Mouse (Mus musculus): ENCODE data around the gene Tsc22d3. TPM values are rescaled to one million over a fixed set of nuclear protein-coding genes. Genes with fewer than 3 reads are reported as not detected.
A peak's percentile ranks its signal among the peaks of the same experiment; 100 is the strongest.
"Not testable (repeated sequence)": the region's sequence is repeated elsewhere in the genome, so short reads cannot be mapped to it uniquely, and the experiment has no call there.

Gene Tsc22d3
- polyA plus RNA-seq, 1 experiment from 2014 or later: 94.0 TPM

- no peak overlapping the region for H3K4me2 ChIP-seq (ENCODE audit: low read depth, low read length)
- H3K36me3 ChIP-seq (ENCODE audit: control insufficient read depth, insufficient read depth, low read length): no peaks in the 10 kb centered on the region
- H3K27ac ChIP-seq (ENCODE audit: low read length): no peak overlapping the region
- H3K9me3 ChIP-seq (replicated peaks; ENCODE audit: control insufficient read depth, low read length): no peaks in the 10 kb centered on the region
- H3K4me1 ChIP-seq (ENCODE audit: control insufficient read depth, insufficient read depth, low read length): no peaks in the 10 kb centered on the region
- 74% methylated on average over 7 of the region's 7 CpGs for WGBS
- no peak overlapping the region for H3K4me3 ChIP-seq (replicated peaks; ENCODE audit: low read length)
- H3K27me3 ChIP-seq (ENCODE audit: control insufficient read depth, insufficient read depth, low read length): peaks cover 9% of the 10 kb centered on the region; the same call in 1 of the 2 replicates
- no peak overlapping the region for H3K9ac ChIP-seq (ENCODE audit: low read length)
- ATAC-seq (ENCODE audit: insufficient read depth, low FRiP score): no peak
These were observed 52.6 kb downstream of the Tsc22d3 start for GRCm38 (mm10) chrX:140547660-140548419.

GRCm38 (mm10) chrX:140544737-140545136 is 55.7 kb downstream of the Tsc22d3 start:
- H3K27me3 ChIP-seq (ENCODE audit: control insufficient read depth, insufficient read depth, low read length): peaks cover 3% of the 10 kb centered on the region; the same call in 1 of the 2 replicates
- H3K27ac ChIP-seq (ENCODE audit: low read length): no peak overlapping the region
- no peak overlapping the region for H3K4me3 ChIP-seq (replicated peaks; ENCODE audit: low read length)
- H3K9ac ChIP-seq (ENCODE audit: low read length): no peak overlapping the region
- no peaks in the 10 kb centered on the region for H3K9me3 ChIP-seq (replicated peaks; ENCODE audit: control insufficient read depth, low read length)
- H3K4me2 ChIP-seq (ENCODE audit: low read depth, low read length): no peak overlapping the region
- no peak for ATAC-seq (ENCODE audit: insufficient read depth, low FRiP score)
- no peaks in the 10 kb centered on the region for H3K36me3 ChIP-seq (ENCODE audit: control insufficient read depth, insufficient read depth, low read length)
- 0 out of 2 replicates have a peak, but pooled peaks cover 5% of the 10 kb centered on the region for H3K4me1 ChIP-seq (ENCODE audit: control insufficient read depth, insufficient read depth, low read length)
- WGBS: 37% methylated on average over 3 of the region's 3 CpGs

GRCm38 (mm10) chrX:140542938-140543673 is 57.4 kb downstream of the Tsc22d3 start:
- peak; percentile 79 for ATAC-seq (ENCODE audit: insufficient read depth, low FRiP score)
- peak overlapping the region; percentile 59 for H3K4me3 ChIP-seq (replicated peaks; ENCODE audit: low read length)
- no peaks in the 10 kb centered on the region for H3K36me3 ChIP-seq (ENCODE audit: control insufficient read depth, insufficient read depth, low read length)

GRCm38 (mm10) chrX:140542474-140542845 is 58.0 kb downstream of the Tsc22d3 start:
- H3K4me1 ChIP-seq (ENCODE audit: control insufficient read depth, insufficient read depth, low read length): 0 out of 2 replicates have a peak, but pooled peaks cover 5% of the 10 kb centered on the region
- H3K9me3 ChIP-seq (replicated peaks; ENCODE audit: control insufficient read depth, low read length): no peaks in the 10 kb centered on the region
- H3K36me3 ChIP-seq (ENCODE audit: control insufficient read depth, insufficient read depth, low read length): no peaks in the 10 kb centered on the region
- peak overlapping the region; percentile 77 for H3K9ac ChIP-seq (ENCODE audit: low read length)
- H3K27me3 ChIP-seq (ENCODE audit: control insufficient read depth, insufficient read depth, low read length): no peaks in the 10 kb centered on the region; the same call in 1 of the 2 replicates
- peak overlapping the region; percentile 93 for H3K27ac ChIP-seq (ENCODE audit: low read length)
- H3K4me3 ChIP-seq (replicated peaks; ENCODE audit: low read length): peak overlapping the region; percentile 59
- 18% methylated on average over 21 of the region's 21 CpGs for WGBS
- ATAC-seq (ENCODE audit: insufficient read depth, low FRiP score): peak; percentile 76
- H3K4me2 ChIP-seq (ENCODE audit: low read depth, low read length): peak overlapping the region; percentile 52

More at GRCm38 (mm10) chrX:140542938-140543673, 57.4 kb downstream of the Tsc22d3 start:
- Histone ChIP-seq H3K27me3 (ENCODE audit: control insufficient read depth, insufficient read depth, low read length) (no peaks in the 10 kb centered on the region; the same call in 1 of the 2 replicates), H3K4me1 (ENCODE audit: control insufficient read depth, insufficient read depth, low read length) (0 out of 2 replicates have a peak, but pooled peaks cover 5% of the 10 kb centered on the region), H3K4me2 (ENCODE audit: low read depth, low read length) (peak overlapping the region; percentile 52), H3K9ac (ENCODE audit: low read length) (peak overlapping the region; percentile 77), H3K27ac (ENCODE audit: low read length) (peak overlapping the region; percentile 93), H3K9me3 (replicated peaks; ENCODE audit: control insufficient read depth, low read length) (no peaks in the 10 kb centered on the region)
- 23% methylated on average over 18 of the region's 18 CpGs for WGBS

GRCm38 (mm10) chrX:140541711-140542473 is 58.6 kb downstream of the Tsc22d3 start:
- Histone ChIP-seq H3K36me3 (ENCODE audit: control insufficient read depth, insufficient read depth, low read length) (no peaks in the 10 kb centered on the region), H3K4me1 (ENCODE audit: control insufficient read depth, insufficient read depth, low read length) (0 out of 2 replicates have a peak, but pooled peaks cover 5% of the 10 kb centered on the region), H3K4me2 (ENCODE audit: low read depth, low read length) (peak overlapping the region; percentile 52), H3K27me3 (ENCODE audit: control insufficient read depth, insufficient read depth, low read length) (no peaks in the 10 kb centered on the region; the same call in 1 of the 2 replicates), H3K9me3 (replicated peaks; ENCODE audit: control insufficient read depth, low read length) (no peaks in the 10 kb centered on the region), H3K9ac (ENCODE audit: low read length) (peak overlapping the region; percentile 77), H3K27ac (ENCODE audit: low read length) (peak overlapping the region; percentile 93), H3K4me3 (replicated peaks; ENCODE audit: low read length) (peak overlapping the region; percentile 59)
- ATAC-seq (ENCODE audit: insufficient read depth, low FRiP score): peak; percentile 55
- WGBS: 19% methylated on average over 10 of the region's 10 CpGs

- H3K9me3 ChIP-seq (replicated peaks; ENCODE audit: control insufficient read depth, low read length): no peaks in the 10 kb centered on the region
- no peak for ATAC-seq (ENCODE audit: insufficient read depth, low FRiP score)
- peak overlapping the region; percentile 59; the same call in 1 of the 2 replicates for H3K4me3 ChIP-seq (replicated peaks; ENCODE audit: low read length)
- H3K36me3 ChIP-seq (ENCODE audit: control insufficient read depth, insufficient read depth, low read length): no peaks in the 10 kb centered on the region
- no peaks in the 10 kb centered on the region; the same call in 1 of the 2 replicates for H3K27me3 ChIP-seq (ENCODE audit: control insufficient read depth, insufficient read depth, low read length)
- no peak overlapping the region for H3K9ac ChIP-seq (ENCODE audit: low read length)
- no peak overlapping the region for H3K27ac ChIP-seq (ENCODE audit: low read length)
- H3K4me2 ChIP-seq (ENCODE audit: low read depth, low read length): peak overlapping the region; percentile 52
- 0 out of 2 replicates have a peak, but pooled peaks cover 5% of the 10 kb centered on the region for H3K4me1 ChIP-seq (ENCODE audit: control insufficient read depth, insufficient read depth, low read length)
- WGBS: 88% methylated on average over 14 of the region's 15 CpGs
These were observed 59.9 kb downstream of the Tsc22d3 start for GRCm38 (mm10) chrX:140540500-140541114.

GRCm38 (mm10) chrX:140539831-140540230 is 60.6 kb downstream of the Tsc22d3 start:
- H3K4me3 ChIP-seq (replicated peaks; ENCODE audit: low read length); H3K4me1 ChIP-seq (ENCODE audit: control insufficient read depth, insufficient read depth, low read length); H3K9me3 ChIP-seq (replicated peaks; ENCODE audit: control insufficient read depth, low read length); H3K4me2 ChIP-seq (ENCODE audit: low read depth, low read length); H3K27ac ChIP-seq (ENCODE audit: low read length); H3K9ac ChIP-seq (ENCODE audit: low read length); ATAC-seq (ENCODE audit: insufficient read depth, low FRiP score); H3K36me3 ChIP-seq (ENCODE audit: control insufficient read depth, insufficient read depth, low read length); H3K27me3 ChIP-seq (ENCODE audit: control insufficient read depth, insufficient read depth, low read length): not testable (repeated sequence)
- whole genome bisulfite sequencing: 81% methylated on average over 3 of the region's 3 CpGs

- no peaks in the 10 kb centered on the region for H3K9me3 ChIP-seq (replicated peaks; ENCODE audit: control insufficient read depth, low read length)
- H3K27me3 ChIP-seq (ENCODE audit: control insufficient read depth, insufficient read depth, low read length): no peaks in the 10 kb centered on the region; the same call in 1 of the 2 replicates
- 0 out of 2 replicates have a peak, but pooled peaks cover 5% of the 10 kb centered on the region for H3K4me1 ChIP-seq (ENCODE audit: control insufficient read depth, insufficient read depth, low read length)
- WGBS: 78% methylated on average over 3 of the region's 3 CpGs
- no peaks in the 10 kb centered on the region for H3K36me3 ChIP-seq (ENCODE audit: control insufficient read depth, insufficient read depth, low read length)
- H3K4me3 ChIP-seq (replicated peaks; ENCODE audit: low read length): no peak overlapping the region
- H3K4me2 ChIP-seq (ENCODE audit: low read depth, low read length): no peak overlapping the region
- H3K9ac ChIP-seq (ENCODE audit: low read length): no peak overlapping the region
- ATAC-seq (ENCODE audit: insufficient read depth, low FRiP score): no peak
- H3K27ac ChIP-seq (ENCODE audit: low read length): peak overlapping the region; percentile 42; the same call in 1 of the 2 replicates
These were observed 61.3 kb downstream of the Tsc22d3 start for GRCm38 (mm10) chrX:140539111-140539680.

Measured in stomach, embryonic 16.5 days (tissue).